Mouse (Mus musculus) layer of hippocampus, postnatal 36 days (tissue): ENCODE measurements at regions not wholly inside any gene's neighbourhood (a gene's known extent, or its start where the extent isn't known, plus 50 kb on each side); places are given as distances from the start of the nearest gene placed in this dataset.

Source experiments
- DNase-seq, 2 experiments: peaks; one replicate each; pipeline ENCODE4 v3.0.0; 2022

DNA sequence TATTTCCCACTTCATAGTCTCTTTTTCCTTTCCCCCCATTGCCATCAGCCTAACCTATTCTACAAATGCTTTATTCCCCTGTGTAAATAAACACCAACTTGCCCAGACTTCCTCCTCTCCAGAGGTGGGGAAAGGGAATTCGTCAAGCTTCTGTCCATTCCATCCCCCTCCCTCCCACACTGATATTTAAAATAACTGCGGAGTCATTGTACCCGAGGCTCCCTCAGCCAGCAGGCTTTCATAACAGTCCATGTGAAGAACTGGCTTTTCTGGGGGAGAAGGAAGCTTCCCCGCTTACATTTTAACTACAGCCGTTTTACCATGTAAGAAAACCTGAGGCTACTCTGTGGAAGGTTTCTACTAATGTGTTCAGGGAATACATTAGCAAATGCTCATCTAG is 193.1 kb upstream of the Cnksr2 start:
- DNase-seq, result peak in 1 of 2 experiments; percentile 1

GRCm38 (mm10) chrX:158209167-158209566 is 166.1 kb upstream of the Cnksr2 start:
- DNase-seq, result no peak

DNA sequence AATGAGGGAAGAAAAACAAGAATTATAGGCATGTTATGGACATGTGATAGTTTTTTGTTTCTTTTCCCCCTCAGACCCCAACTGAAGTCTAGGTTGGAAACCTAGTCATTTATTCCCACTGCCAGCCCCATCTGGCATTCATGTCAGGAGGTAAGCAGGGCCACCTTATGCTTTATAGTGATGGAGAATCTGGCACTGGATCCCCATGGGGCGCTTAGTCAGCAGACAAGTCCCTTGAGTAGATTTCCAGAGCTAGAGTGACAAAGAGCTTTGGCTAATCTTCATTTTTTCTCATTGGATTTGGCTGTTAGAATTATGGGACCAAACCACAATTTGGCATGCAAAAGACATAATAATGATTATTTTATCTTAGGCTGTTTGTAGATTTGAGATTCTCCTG is 152.4 kb upstream of the Cnksr2 start:
- DNase-seq, result no peak

GRCm38 (mm10) chrX:158181486-158181885 is 138.4 kb upstream of the Cnksr2 start:
- DNase-seq, result no peak

DNA sequence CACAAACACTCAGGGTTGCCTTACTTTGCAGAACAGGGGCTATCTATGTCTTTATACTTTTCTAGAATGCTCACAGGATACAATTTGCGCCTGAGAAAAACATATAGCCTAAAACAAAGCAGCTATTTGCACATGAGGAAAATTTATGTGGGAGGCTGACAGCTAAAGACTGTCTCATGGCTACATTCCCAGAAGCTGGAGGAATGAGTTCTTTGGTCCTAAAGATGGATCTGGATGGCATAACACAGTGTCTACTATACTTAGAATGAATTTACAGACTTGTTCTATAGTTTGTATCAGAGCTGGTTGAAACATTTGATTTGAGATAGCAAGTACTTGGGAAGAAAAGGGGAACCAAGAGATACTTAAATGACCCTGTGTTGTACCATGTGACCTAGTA is 137.3 kb upstream of the Cnksr2 start:
- DNase-seq, result no peak

- DNase-seq, result no peak
Observed at GRCm38 (mm10) chrX:158135870-158136557, 92.9 kb upstream of the Cnksr2 start.

DNA sequence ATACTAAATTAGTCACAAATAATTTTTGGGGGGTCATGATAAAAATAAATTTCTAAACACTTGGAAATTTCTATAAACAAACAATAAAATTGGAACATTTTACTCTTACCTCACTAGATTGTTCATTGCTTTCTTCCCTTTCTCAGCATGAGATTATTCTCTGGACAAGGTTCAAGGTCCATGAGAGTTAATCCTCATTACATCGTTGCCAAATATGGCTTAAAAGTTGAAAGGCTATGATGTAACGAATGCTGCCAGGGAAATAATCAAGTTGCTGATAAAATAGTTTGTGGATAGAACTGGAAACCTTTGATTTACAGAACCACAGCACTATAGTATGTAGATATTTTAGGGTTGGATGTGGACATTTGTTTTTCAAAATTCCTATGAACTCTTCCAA is 90.4 kb upstream of the Cnksr2 start:
- no peak for DNase-seq
